In genomic region chr13:24575126-24575525, GRCm38 (mm10) we compare ENCODE assay signal across 26 mouse cellular contexts. TPM values are rescaled to one million over a fixed set of nuclear protein-coding genes. Genes with fewer than 3 reads are reported as not detected.
DNase-seq lines count a peak whose midpoint lies in the region; ATAC-seq lines count a peak whose summit lies in the region.
"Had no signal": no experiment of that assay in that cellular context is flagged by ENCODE, and none has a peak within 500 bp of the region (broad histone marks: within the 10 kb centered on the region; RNA-seq: fewer than 3 reads in every experiment).

No protein-coding gene starts in this region.

- no peaks in the 10 kb centered on the region for H3K9me3 ChIP-seq in heart, embryonic 15.5 days (replicated peaks)
- H3K9me3 ChIP-seq: forebrain, embryonic 13.5 days; hindbrain, embryonic 13.5 days; limb, embryonic 10.5 days; limb, embryonic 15.5 days; liver, embryonic 15.5 days; midbrain, embryonic 12.5 days; neural tube, embryonic 13.5 days had no signal

- H3K36me3 ChIP-seq in heart, embryonic 15.5 days = no peaks in the 10 kb centered on the region
- H3K36me3 ChIP-seq: hindbrain, embryonic 13.5 days; limb, embryonic 10.5 days; limb, embryonic 15.5 days; liver, embryonic 15.5 days; midbrain, embryonic 12.5 days; neural tube, embryonic 13.5 days had no signal

- H3K4me3 ChIP-seq in heart, embryonic 15.5 days = no peak overlapping the region
- H3K4me3 ChIP-seq: forebrain, embryonic 13.5 days; hindbrain, embryonic 13.5 days; limb, embryonic 10.5 days; limb, embryonic 15.5 days; liver, embryonic 15.5 days; midbrain, embryonic 12.5 days; neural tube, embryonic 13.5 days had no signal

- intact Hi-C loops in heart, postnatal 10 days (cut with DNase I) = no loop called here

- WGBS in heart, embryonic 15.5 days = 64% methylated on average over 3 of the region's 3 CpGs

- H3K4me2 ChIP-seq in heart, embryonic 15.5 days = no peak overlapping the region
- H3K4me2 ChIP-seq: forebrain, embryonic 13.5 days; hindbrain, embryonic 13.5 days; limb, embryonic 15.5 days; liver, embryonic 15.5 days; lung, embryonic 14.5 days; midbrain, embryonic 12.5 days; neural tube, embryonic 13.5 days had no signal

- peaks cover 28% of the 10 kb centered on the region for H3K4me1 ChIP-seq in heart, embryonic 15.5 days (replicated peaks)

- no peak overlapping the region for H3K9ac ChIP-seq in heart, embryonic 15.5 days
- H3K9ac ChIP-seq: forebrain, embryonic 13.5 days; hindbrain, embryonic 13.5 days; limb, embryonic 15.5 days; liver, embryonic 15.5 days; lung, embryonic 14.5 days; midbrain, embryonic 12.5 days; neural tube, embryonic 13.5 days had no signal

- no peak for ATAC-seq in heart, embryonic 15.5 days (replicated peaks; ENCODE audit: insufficient number of reproducible peaks, insufficient read depth, low FRiP score, low read depth)
- ATAC-seq: intestine, postnatal 0 days; Patski had no signal

- peak overlapping the region; percentile 25; the same call in 1 of the 2 replicates for H3K27ac ChIP-seq in heart, embryonic 15.5 days
- H3K27ac ChIP-seq: forebrain, embryonic 13.5 days; limb, embryonic 10.5 days; limb, embryonic 15.5 days; midbrain, embryonic 12.5 days had no signal

- H3K27me3 ChIP-seq in heart, embryonic 15.5 days = no peaks in the 10 kb centered on the region
- H3K27me3 ChIP-seq: forebrain, embryonic 13.5 days; hindbrain, embryonic 13.5 days; limb, embryonic 15.5 days; liver, embryonic 15.5 days; midbrain, embryonic 12.5 days; neural tube, embryonic 13.5 days; Patski had no signal

- peak; percentile 28 for DNase-seq in adrenal gland, adult 2 months
- DNase-seq in adrenal gland, postnatal 25 days = no peak
- DNase-seq in heart, postnatal 10 days = no peak
- DNase-seq in testis, postnatal 14 days (ENCODE audit: low spot score) = peak; percentile 15
- no peak for DNase-seq in testis, postnatal 10 days (ENCODE audit: low spot score)
- no peak for DNase-seq in left cerebral cortex, adult 8-10 months (ENCODE audit: low spot score in 2 of 2)
- DNase-seq: cerebellum, adult 11 months; cerebellum, adult 9-10 months; cerebellum, postnatal 36 days; gastrocnemius, postnatal 10 days; heart, postnatal 4 days; kidney, adult 9 months; kidney, postnatal 10 days; layer of hippocampus, postnatal 36 days; lung, embryonic 14.5 days; lung, postnatal 14 days had no signal

RNA-seq across cellular contexts. Expression of gene Ripor2, which starts 6.9 kb away (rescaled TPM):
- total RNA-seq in adrenal gland, adult 2 months (2021) = 1 to 10 TPM; 4.6 to 5.7 TPM
- 0.92 and 2.3 TPM in 2 replicates for polyA plus RNA-seq in adrenal gland, adult 2 months (2012; rRNA removed)
- 1.9 and 2.5 TPM in 2 replicates for total RNA-seq in adrenal gland, postnatal 25 days (2021)
- 14.5 and 16.0 TPM in 2 replicates for polyA plus RNA-seq in heart, embryonic 15.5 days (2015; fragmentation: Nextera tagmentation; extraction: Ambion mirVana)
- 10 to 100 TPM; 13.0 to 16.3 TPM for total RNA-seq in heart, postnatal 10 days (2021)
- total RNA-seq in left cerebral cortex, adult 8-10 months (2022) = 10 to 100 TPM; 52.0 to 64.0 (median 60.2) TPM

Comparison
In these comparisons a context has a peak if more than half of its experiments do, and no peak if none do; other contexts are left out.
1. DNase-seq: peak in adrenal gland, adult 2 months (single experiment) and testis, postnatal 14 days (single experiment); none in adrenal gland, postnatal 25 days (single experiment), heart, postnatal 10 days (0 of 2), testis, postnatal 10 days (single experiment) and left cerebral cortex, adult 8-10 months (0 of 2).